Mouse (Mus musculus): ENCODE results near the gene Plod3. TPM values are rescaled to one million over a fixed set of nuclear protein-coding genes. Genes with fewer than 3 reads are reported as not detected.
"Not testable (repeated sequence)": the region's sequence is repeated elsewhere in the genome, so short reads cannot be mapped to it uniquely, and the experiment has no call there.

Plod3 gene
- polyA plus RNA-seq (2017; shearing (Covaris generic)), result 1 to 10 TPM; 4.4 to 8.8 TPM

- ATAC-seq, result peak; percentile 98
Observed at GRCm38 (mm10) chr5:136986695-136987137, at the start of gene Plod3. Gene Plod3, plus strand, starts transcription at chr5:136987019.

GRCm38 (mm10) chr5:136937621-136938020 lies 49.2 kb upstream of the Plod3 start:
- no peak for ATAC-seq

GRCm38 (mm10) chr5:136939284-136939683 lies 47.5 kb upstream of the Plod3 start:
- no peak for ATAC-seq

- not testable (repeated sequence) for ATAC-seq
Observed at GRCm38 (mm10) chr5:136940029-136940428, 46.8 kb upstream of the Plod3 start.

DNA sequence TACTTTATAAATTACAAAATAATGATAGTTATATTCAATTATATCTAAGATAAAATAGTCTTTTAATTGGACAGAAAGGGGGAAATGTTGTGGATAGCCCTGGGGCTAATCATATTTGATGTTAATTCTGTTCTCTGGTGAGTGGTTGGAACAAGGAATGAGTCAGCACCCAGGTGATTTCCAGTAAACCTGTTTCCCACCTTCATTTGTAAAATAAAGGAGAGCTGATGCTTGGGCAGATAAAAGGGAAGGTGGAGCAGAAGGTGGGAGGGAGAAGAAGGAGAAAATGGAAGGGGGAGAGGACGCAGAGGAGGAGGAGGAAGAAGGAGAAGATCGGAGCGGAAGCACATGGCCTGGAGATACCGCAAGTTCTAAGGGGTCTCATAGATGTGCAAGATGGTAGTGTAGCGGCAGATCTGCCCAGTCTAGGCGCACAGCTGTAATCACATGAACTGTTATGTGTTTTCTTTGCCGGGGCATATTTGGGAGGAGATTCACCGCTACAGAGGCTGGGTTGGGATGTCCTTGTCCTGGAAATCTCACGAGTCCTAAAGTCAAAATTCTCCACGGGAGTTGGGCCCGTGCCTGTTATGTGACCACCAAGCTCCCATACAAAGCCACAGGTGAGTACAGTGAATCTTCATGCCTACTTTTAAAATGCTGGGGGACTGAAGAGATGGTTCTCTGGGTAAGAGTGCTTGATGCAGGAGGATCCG lies 45.8 kb upstream of the Plod3 start:
- ATAC-seq, result no peak

DNA sequence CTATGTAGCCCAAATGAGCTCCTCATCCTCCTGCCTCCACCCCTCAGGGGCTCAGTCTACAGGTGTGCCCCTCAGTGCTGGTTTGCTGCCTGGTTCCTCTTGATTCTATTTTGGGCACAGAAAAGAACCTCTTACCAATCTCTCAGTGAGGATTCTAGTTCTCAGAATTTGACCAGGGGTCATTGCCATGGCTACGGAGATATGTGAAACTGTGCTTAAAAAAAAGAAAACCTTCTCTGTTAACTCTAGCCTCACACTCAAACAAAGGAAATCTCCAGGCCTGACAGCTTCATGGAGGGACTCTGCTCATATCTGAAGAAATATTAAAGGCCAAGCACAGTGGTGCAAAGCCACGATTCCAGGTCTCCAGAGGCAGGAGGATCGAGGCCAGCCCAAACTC lies 44.0 kb upstream of the Plod3 start:
- ATAC-seq, result no peak

DNA sequence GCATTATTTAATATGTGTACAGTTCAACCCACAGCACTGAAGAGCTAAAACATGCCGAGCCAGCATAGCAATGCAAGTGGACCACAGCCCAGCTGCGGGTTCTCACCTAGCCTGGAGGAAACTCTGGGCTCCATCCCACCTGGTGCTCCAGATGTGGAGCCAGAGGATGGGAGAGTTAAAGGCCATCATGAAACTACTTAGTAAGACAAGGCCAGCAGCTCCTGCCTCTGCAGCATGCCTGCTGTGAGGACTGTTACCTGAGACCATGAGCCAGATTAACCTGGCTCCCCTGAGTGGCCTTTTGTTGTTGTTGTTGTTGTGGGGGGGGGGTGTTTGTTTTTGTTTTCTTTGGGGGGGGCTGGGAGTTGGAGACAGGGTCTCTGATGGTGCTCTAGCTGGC lies 43.4 kb upstream of the Plod3 start:
- no peak for ATAC-seq

- no peak for ATAC-seq
Observed at GRCm38 (mm10) chr5:136945084-136945483, 41.7 kb upstream of the Plod3 start.

GRCm38 (mm10) chr5:136947874-136948273 lies 38.9 kb upstream of the Plod3 start:
- no peak for ATAC-seq

GRCm38 (mm10) chr5:136949551-136950336 lies 37.1 kb upstream of the Plod3 start:
- not testable (repeated sequence) for ATAC-seq

- ATAC-seq, result no peak
Observed at GRCm38 (mm10) chr5:136950521-136950920, 36.3 kb upstream of the Plod3 start.

- ATAC-seq, result no peak
Observed at GRCm38 (mm10) chr5:136952153-136952552, 34.7 kb upstream of the Plod3 start.

DNA sequence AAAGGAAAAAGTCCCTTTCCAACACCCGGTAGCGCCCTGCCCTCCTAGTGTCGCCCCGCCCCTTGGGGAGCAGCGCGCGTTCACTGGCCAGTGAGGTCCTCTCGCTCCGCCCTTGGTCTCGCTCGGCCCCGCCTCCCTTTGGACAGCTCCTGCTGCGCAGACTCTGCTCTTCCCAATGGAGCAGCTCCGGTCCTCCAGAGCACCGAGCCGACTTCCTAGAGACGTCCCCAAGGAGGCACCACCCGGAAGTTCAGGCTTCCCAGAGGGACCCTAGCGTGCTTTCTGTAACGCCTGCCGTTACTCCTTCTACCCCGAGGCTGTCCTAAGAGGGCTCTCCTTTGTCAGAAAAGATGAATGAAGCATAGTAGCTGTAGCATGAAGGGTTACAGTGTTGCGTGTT lies 33.8 kb upstream of the Plod3 start, which contains the start of gene Fis1:
TSS of gene Fis1 (plus strand) at position 261 of the 400 bp plus-strand sequence.
- ATAC-seq, result peak; percentile 95

DNA sequence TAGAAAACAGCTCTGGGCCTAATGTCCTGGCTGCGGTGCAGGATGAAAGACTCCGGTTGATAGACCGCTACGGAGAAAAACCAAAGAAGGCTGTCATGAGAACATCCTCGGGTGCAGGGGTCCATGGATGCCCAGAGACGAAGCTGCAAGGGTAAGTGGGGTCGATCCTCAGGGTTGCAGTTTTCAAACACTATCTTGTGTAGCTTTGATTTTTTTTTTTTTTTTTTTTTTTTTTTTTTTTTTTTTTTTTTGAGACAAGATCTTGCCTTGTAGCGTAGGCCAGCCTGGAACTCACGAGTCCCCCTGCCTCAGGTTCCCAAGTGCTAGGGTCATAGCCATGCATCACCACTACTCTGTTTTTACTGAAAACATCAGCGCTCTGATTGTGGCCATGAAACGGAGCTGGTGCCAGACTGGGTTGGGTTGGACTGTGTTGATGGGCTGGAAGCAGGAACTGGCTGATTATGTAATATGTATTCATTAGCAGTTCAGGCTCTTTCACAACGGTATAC lies 33.3 kb upstream of the Plod3 start:
- no peak for ATAC-seq

- no peak for ATAC-seq
Observed at GRCm38 (mm10) chr5:136955622-136956021, 31.2 kb upstream of the Plod3 start.

DNA sequence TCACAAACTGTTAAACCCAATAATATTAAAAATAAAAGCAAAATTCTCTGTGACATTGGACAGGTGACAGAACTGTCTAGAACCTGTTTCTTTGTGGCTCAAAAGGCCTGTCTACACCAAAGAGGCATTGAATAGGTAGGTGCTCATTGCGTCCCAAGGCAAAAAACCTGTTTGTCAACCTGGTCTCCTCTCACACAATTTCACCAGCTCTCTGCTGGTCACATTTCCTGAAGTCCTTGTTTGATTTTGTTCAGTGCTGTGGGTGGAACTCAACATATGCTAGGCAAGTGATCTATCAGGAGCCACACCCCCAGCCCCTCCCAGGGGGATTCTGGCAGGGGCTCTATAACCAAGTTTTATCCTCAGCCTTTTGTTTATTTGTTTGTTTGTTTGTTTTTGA lies 29.6 kb upstream of the Plod3 start:
- no peak for ATAC-seq

DNA sequence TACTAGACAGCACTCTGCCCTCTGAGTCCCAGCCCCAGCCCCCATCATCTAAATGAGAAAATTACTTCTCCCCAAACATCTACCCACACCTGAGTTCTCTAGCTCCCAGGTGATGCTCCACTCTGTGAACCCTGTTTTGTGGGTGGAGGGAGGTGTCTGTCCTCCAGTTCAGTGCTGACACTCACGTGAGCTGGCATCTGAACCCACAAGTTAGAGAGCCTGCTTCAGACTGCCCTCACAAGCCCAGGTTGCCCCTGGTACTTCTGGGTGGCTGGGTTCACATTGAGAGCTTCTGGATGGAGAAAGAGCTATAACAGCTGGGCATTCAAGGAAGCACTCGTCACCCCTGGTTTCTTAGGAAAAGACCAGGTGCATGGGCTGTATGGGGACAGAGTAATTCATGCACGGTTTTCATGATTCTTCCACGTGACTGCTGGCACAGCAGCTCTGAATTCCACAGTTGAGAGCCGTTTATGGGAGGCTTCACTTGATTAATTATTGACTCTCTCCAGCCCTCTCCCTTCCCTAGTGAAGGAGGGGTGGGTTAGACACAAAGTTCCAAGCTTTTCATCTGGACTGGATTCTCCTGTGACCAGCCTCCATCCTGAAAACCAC lies 27.7 kb upstream of the Plod3 start:
- no peak for ATAC-seq

DNA sequence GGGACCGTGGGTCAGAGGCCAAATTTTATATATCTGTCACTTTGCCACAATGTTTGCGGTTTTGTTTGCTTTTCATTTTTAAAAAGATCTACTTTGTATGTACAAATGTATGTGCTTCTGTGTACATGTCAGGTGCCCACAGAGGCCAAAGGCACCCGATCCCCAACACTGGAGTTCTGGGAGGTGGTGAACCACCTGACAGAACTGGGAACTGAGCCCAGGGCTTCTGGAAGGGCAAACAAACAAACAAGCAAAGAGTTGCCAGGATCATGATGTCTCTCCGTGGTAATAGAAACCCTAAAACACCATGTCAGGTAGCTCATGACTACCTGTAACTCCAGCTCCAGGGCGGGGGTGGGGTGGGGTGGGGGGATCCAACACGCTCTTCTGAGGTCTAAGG lies 26.8 kb upstream of the Plod3 start:
- ATAC-seq, result no peak

- no peak for ATAC-seq
Observed at GRCm38 (mm10) chr5:136961334-136961982, 25.4 kb upstream of the Plod3 start.

GRCm38 (mm10) chr5:136961983-136962461 lies 24.8 kb upstream of the Plod3 start:
- ATAC-seq, result peak; percentile 94

GRCm38 (mm10) chr5:136962501-136962900 lies 24.3 kb upstream of the Plod3 start:
- peak; percentile 71 for ATAC-seq

- no peak for ATAC-seq
Observed at GRCm38 (mm10) chr5:136962966-136963540, 23.8 kb upstream of the Plod3 start.
